Mouse (Mus musculus) lung, embryonic 16.5 days (tissue): ENCODE measurements around the gene Gm21994. TPM values are rescaled to one million over a fixed set of nuclear protein-coding genes. Genes with fewer than 3 reads are reported as not detected.

Experiments used
- polyA plus RNA-seq: library from polyadenylated mRNA; unstranded; fragments of >200 nt; fragmentation: Nextera tagmentation; extraction: Ambion mirVana; gene quantifications from 2 replicates; pipeline ENCODE4 v1.2.1, GENCODE M21; 2015

Gm21994 gene
- polyA plus RNA-seq, 1 experiment from 2014 or later, result 4.8 TPM

Other genes with a start within 250 kb of the Gm21994 start
- gene Zfp120, start 118.9 kb downstream of the Gm21994 start, polyA plus RNA-seq, result 9.8 and 9.9 TPM in 2 replicates
- gene Gm10770, start 75.9 kb downstream of the Gm21994 start, polyA plus RNA-seq, result not detected in 2 replicates
- not detected in 2 replicates for gene Gm14139, start 73.8 kb downstream of the Gm21994 start, polyA plus RNA-seq
- gene Zfp937, start 37.5 kb downstream of the Gm21994 start, polyA plus RNA-seq, result 11.3 and 12.1 TPM in 2 replicates
- 0.05 TPM in 1 of 2 replicates, not detected in the other for gene Gm14124, start 1.9 kb upstream of the Gm21994 start, polyA plus RNA-seq
- gene Gm10130, start 68.1 kb upstream of the Gm21994 start, polyA plus RNA-seq, result 2.2 TPM in 2 replicates
- 7.0 and 7.1 TPM in 2 replicates for gene 3300002I08Rik, start 107.2 kb upstream of the Gm21994 start, polyA plus RNA-seq
- 7.1 and 7.7 TPM in 2 replicates for gene Zfp442, start 195.9 kb upstream of the Gm21994 start, polyA plus RNA-seq
- 0.10 TPM in 1 of 2 replicates, not detected in the other for gene Zfp345, start 229.5 kb upstream of the Gm21994 start, polyA plus RNA-seq